Mouse (Mus musculus) thymus, postnatal 4 days (tissue): ENCODE measurements around the gene Spen.
A peak's percentile ranks its signal among the peaks of the same experiment; 100 is the strongest.

ENCODE experiments used
- DNase-seq: peaks from one replicate; pipeline ENCODE4 v3.0.0; 2021

The Spen gene

GRCm38 (mm10) chr4:141471491-141471890 is 66.9 kb downstream of the Spen start:
- no peak for DNase-seq

DNA sequence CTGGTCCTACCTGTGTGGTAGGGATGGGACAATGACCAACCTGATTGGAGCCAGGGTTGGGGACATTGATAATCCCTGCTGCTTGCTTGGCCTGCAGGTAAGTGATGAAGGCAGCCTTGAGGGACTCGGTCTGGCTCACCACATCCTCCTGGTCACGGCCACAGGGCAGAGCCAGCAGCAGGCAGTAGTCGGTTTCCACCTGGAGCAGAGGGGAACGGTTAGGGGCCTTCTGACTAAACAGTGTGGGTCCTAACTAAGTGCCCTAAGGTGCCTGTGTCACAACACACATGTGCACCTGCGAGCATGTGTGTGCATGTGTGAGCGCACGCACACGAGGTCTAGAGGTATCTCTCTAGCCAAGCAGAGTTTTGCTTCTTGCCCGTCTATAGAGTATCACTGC is 69.1 kb downstream of the Spen start:
- DNase-seq = no peak

- no peak for DNase-seq
These were observed 69.8 kb downstream of the Spen start for GRCm38 (mm10) chr4:141468576-141468975.

DNA sequence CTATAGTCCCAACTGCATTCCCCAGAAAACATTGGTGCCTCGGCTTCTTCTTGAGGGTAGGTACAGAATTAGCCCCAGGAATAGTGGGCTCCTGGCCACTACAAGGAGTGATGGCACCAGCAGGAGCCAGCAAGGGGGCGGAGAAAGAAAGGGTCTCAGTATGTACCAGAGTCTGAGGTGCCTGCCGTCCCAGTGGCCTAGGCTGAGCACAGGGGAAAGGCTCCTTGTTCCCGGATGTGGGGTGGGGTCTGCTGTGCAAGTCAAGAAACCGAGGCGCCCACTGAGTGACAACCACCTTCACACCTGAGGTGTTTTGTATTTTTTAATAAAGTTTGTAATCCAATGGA is 70.8 kb downstream of the Spen start:
- peak; percentile 10 for DNase-seq

DNA sequence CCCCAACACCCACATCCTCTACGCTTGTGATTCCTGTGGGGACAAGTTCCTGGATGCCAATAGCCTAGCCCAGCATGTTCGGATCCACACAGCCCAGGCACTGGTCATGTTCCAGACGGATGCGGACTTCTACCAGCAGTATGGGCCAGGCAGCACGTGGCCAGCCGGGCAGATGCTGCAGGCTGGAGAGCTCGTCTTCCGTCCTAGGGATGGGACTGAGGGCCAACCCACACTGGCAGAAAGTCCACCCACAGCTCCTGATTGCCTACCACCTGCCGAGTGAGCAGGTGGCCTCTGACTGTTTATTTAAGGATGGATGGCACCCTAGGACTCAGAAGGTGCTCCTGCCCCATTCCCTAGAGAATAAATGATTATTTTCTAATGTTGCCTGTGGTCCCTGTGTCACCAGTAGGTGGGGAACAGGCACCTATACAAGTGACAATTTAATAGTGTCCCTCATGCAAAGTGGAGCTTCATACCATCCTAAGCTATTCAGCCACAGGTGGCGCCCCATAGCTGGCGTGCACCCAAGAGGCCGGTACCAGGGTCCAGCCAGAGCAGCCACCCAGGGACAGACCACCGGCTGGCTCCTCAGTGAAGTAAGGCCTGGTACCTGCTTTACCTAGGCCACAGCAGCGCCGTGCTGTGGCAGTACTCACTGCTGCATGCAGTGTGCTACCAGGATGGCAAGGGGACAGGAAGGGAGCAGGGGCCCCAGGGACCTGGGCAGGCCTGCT is 71.4 kb downstream of the Spen start:
- DNase-seq = peak; percentile 16

DNA sequence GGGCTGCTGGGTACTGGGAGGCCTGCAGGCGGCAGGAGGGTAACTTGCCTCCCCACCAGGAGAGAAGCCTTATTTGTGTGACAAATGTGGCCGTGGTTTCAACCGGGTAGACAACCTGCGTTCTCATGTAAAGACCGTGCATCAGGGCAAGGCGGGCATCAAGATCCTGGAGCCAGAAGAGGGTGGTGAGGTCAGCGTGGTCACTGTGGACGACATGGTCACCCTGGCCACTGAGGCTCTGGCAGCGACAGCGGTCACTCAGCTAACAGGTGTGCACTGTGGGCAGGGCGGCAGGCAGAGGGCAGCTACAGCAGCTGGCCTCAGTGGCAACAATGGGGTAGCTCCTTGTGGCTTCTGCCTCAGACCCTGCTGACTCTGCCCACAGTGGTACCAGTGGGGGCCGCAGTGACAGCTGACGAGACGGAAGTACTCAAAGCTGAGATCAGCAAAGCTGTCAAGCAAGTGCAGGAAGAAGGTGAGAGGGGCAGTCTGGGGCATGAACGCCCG is 72.1 kb downstream of the Spen start:
- DNase-seq = peak; percentile 7

DNA sequence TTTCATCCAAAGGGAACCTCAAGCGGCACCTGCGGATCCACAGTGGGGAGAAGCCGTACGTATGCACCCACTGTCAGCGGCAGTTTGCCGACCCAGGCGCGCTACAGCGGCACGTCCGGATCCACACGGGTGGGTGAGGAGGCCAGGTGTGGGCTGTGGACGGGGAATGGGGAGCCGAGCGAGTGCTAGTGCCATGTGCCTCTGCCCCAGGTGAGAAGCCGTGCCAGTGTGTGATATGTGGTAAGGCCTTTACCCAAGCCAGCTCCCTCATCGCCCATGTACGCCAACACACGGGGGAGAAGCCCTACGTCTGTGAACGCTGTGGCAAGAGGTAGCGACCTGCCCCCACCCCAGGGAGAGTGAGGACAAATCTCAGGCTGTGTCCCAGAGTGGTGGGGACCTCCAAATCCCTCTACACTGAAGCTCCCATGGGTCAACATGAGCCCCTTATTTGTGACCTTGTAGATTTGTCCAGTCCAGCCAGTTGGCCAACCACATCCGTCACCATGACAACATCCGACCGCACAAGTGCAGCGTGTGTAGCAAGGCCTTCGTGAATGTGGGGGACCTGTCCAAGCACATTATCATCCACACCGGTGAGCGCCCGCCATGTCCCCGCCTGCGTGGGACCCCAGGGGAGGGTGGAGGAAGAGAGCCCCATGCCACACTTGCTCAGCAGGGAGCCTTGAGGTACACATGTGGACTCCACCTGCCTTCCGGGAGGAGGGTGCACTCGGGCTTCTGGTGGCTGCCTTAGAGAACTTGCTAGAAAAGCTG is 72.7 kb downstream of the Spen start:
- peak; percentile 7 for DNase-seq

DNA sequence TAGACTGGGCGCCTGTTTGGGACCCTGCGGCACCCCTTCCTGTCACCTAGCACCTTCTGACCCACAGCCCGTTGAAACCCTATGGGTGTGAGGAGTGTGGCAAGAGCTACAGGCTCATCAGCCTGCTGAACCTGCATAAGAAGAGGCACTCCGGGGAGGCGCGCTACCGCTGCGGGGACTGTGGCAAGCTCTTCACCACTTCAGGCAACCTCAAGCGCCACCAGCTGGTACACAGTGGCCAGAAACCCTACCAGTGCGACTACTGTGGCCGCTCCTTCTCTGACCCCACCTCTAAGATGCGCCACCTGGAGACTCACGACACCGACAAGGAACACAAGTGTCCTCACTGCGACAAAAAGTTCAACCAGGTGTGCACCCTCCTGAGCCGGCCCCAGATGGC is 73.7 kb downstream of the Spen start:
- DNase-seq = no peak

DNA sequence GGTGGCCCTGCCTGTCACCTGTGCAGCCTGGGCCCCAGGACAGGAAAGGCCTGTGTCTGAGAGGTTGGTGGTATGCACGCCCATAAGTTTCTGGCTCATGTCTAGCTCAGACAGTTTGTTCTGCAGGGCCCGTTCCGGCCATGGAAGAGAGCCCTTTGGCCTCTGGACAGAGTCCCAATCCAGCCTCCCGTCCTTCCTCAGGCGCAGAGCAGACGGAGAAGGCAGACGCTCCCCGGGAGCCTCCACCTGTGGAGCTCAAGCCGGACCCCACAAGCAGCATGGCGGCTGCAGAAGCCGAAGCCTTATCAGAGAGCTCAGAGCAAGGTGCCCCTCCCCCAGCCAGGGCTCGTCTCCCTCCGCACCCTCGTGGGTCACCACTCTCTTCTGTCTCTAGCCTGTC is 74.9 kb downstream of the Spen start:
- DNase-seq = no peak

GRCm38 (mm10) chr4:141461576-141461975 is 76.8 kb downstream of the Spen start:
- DNase-seq = no peak

- DNase-seq = no peak
These were observed 77.3 kb downstream of the Spen start for GRCm38 (mm10) chr4:141461088-141461487.

DNA sequence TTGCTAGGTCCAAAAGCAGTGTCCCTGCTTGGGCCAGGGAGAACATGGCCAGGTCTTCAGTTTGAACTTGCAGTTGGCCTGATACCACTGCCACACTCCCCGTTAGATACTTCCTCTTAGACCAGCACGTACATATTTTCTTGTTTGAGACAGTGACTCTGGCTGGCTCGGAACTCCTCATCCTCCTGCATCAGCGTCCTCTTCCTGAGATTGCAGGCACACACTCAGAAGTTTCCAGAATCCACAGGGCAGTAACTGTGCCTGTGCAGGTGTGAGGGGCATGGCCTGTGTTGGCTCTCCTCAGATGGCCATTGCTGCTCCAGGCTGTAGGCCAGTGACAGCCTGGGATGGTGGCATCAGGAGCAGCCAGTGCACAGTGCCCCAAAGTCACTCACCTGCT is 77.9 kb downstream of the Spen start:
- no peak for DNase-seq

DNA sequence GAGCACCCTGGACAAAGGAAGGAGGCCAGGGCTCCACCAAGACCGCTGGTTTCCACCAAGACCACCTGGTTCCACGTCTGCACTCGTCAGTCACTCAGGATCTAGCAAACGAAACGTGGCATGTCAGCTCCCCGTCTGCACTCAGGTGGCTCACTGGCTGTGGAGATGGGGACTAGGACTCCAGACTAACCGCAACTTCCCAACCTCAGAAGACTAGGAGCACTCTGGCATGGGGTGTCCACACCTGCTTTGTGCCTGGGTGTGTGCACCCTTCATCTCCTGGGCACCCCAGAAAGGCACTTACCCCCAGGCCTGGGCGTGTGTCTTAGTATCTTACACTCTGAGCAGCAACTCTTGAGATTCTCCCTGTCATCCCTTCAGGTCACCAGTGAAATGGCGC is 78.6 kb downstream of the Spen start:
- DNase-seq = no peak

DNA sequence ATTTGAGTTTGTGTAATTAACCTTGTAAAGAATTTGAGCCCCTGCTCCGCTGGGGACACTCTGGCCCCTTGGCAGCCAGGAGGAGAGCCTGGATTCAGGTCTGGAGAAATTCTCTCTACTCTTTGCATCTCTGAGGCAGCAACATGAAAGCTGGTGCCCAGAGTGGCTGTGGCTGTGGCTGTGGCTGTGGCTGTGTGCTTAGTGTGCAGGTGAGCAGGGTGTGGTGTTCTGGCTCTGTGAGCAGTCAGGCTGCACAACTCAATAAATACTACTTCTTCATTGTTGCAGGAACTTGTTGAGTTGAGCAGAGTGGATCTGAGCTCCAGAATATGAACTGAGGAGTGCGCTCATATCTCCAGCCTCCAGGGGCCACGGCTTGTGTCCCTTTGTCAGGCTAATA is 79.5 kb downstream of the Spen start:
- no peak for DNase-seq

DNA sequence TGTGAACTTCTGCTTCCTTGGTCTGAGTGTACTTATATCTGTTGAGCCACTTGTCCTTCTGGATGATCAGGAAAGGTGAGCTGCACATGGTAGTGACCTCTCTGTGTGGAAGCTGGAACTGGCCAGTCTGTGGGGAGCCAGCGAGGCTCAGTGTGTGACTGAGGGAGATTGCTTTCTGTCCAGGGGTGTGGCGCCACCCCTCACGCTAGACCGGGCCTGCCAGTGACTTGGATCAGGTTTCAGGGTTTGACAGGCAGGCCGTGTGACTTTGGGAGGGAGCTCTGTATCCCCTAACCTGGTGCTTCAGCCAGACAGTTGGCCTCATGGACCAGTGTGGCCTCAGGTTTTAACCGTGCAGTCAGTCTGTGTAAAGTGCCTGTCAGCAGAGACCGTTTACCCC is 80.2 kb downstream of the Spen start:
- DNase-seq = peak; percentile 8

GRCm38 (mm10) chr4:141456193-141456938 is 82.0 kb downstream of the Spen start:
- DNase-seq = peak; percentile 6

- DNase-seq = no peak
These were observed 82.9 kb downstream of the Spen start for GRCm38 (mm10) chr4:141455526-141455925.

DNA sequence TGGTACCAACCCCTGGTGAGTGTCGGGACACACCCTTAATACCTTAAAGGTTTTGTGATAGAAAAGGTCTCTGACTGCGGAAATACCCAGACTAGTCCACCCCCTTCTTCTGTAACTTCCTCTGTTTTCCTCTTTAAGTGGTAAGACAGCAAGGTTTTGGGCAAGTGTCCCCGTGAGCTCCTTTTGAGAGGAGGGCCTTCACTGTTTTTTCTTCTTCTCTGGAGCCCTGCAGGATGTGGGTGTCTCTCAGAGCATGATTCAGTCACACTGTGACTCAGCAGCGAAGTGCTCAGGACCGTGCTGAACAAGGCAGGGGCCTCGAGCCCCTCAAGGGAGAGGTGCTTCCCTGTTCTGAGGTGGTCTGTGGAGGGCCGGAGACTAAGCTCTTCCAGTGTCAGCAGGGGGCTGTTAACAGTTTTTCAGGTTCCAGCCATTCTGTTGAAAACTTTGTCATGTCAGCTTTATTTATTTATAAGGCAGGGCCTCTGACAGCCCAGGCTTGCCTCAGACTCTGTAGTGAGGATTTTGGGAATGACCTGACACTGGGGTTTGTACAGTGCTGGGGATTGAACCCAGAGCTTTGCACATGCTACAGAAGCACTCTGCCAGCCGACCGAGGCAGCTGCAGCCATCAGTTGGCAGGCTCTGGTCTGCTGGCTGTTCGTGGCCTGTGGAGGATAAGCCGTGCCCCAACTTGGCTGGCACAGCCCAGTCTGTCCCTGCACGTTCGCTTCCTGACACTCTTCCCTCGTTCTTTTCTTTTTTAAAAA is 83.6 kb downstream of the Spen start:
- DNase-seq = peak; percentile 52

- DNase-seq = peak; percentile 4
These were observed 86.4 kb downstream of the Spen start for GRCm38 (mm10) chr4:141451916-141452450.

GRCm38 (mm10) chr4:141451251-141451650 is 87.1 kb downstream of the Spen start:
- no peak for DNase-seq

- no peak for DNase-seq
These were observed 92.2 kb downstream of the Spen start for GRCm38 (mm10) chr4:141446211-141446610.

GRCm38 (mm10) chr4:141445328-141445720 is 93.1 kb downstream of the Spen start:
- DNase-seq = no peak
